9 mouse cellular contexts compared by ENCODE assay signal in the genomic region with DNA sequence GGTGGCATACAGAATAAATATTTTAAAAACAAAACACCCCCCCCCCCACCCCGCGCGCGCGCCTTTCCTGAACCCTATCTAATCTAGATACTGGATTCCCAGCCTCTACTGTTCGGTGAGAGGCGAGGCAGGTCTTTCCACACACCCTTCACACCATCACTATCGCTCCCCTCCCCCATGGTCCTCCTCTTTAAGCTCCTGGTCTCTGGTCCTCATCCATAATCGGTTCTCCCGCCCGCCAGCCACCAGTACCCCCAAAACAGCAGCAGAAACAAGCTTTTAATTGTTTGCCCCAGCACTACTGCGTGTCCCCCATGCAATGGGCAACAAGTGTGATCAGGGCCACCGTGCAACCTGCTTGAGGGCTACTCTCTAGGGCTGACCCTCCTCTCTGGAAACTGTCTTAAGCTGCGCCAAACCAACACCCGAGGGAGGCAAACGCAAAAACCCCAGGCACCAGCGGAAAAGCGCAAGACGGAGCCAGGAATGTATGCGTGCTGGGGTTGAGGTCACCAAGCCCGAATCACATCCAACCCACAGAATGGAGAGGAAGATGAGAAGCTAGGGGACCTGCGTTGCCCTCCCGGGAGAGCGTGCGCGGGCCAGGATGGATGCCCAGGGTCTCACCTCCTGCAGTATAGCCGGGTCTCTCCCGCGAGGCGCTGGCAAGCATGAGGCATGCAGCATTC. TPM values are rescaled to one million over a fixed set of nuclear protein-coding genes. Genes with fewer than 3 reads are reported as not detected.
DNase-seq lines count a peak whose midpoint lies in the region; ATAC-seq lines count a peak whose summit lies in the region.
"Had no signal": no experiment of that assay in that cellular context is flagged by ENCODE, and none has a peak within 500 bp of the region (broad histone marks: within the 10 kb centered on the region; RNA-seq: fewer than 3 reads in every experiment).

No protein-coding gene starts in this region.

- no peaks in the 10 kb centered on the region for H3K27me3 ChIP-seq in forebrain, embryonic 16.5 days (replicated peaks; ENCODE audit: control insufficient read depth, insufficient read depth, low read length)
- peaks cover 10% of the 10 kb centered on the region; the same call in 1 of the 2 replicates for H3K27me3 ChIP-seq in midbrain, embryonic 13.5 days

- peak overlapping the region; percentile 85 for H3K4me3 ChIP-seq in forebrain, embryonic 16.5 days (replicated peaks; ENCODE audit: low read length)
- peak overlapping the region; percentile 73 for H3K4me3 ChIP-seq in midbrain, embryonic 13.5 days (replicated peaks)

- H3K27ac ChIP-seq in forebrain, embryonic 16.5 days (ENCODE audit: low read length) = peak overlapping the region; percentile 42
- peak overlapping the region; percentile 19; the same call in 1 of the 2 replicates for H3K27ac ChIP-seq in midbrain, embryonic 13.5 days

- H3K4me1 ChIP-seq in forebrain, embryonic 16.5 days (replicated peaks; ENCODE audit: control insufficient read depth, insufficient read depth, low read length) = peaks cover 20% of the 10 kb centered on the region
- peaks cover 22% of the 10 kb centered on the region for H3K4me1 ChIP-seq in midbrain, embryonic 13.5 days (replicated peaks)

- peaks cover 9% of the 10 kb centered on the region for H3K36me3 ChIP-seq in forebrain, embryonic 16.5 days (ENCODE audit: control insufficient read depth, insufficient read depth)
- peaks cover 16% of the 10 kb centered on the region for H3K36me3 ChIP-seq in midbrain, embryonic 13.5 days

- ATAC-seq in forebrain, embryonic 16.5 days = peak; percentile 22
- ATAC-seq in midbrain, embryonic 13.5 days = peak; percentile 55

- H3K4me2 ChIP-seq in forebrain, embryonic 16.5 days (ENCODE audit: low read length) = peak overlapping the region; percentile 90
- H3K4me2 ChIP-seq in midbrain, embryonic 13.5 days (replicated peaks) = peak overlapping the region; percentile 84

- WGBS in forebrain, embryonic 16.5 days = 2% methylated on average over 30 of the region's 30 CpGs
- 4% methylated on average over 30 of the region's 30 CpGs for WGBS in midbrain, embryonic 13.5 days

- H3K9ac ChIP-seq in forebrain, embryonic 16.5 days (replicated peaks; ENCODE audit: low read depth, low read length) = peak overlapping the region; percentile 98
- H3K9ac ChIP-seq in midbrain, embryonic 13.5 days (replicated peaks) = peak overlapping the region; percentile 87

- DNase-seq in cerebellum, adult 9-11 months = peak; percentile 7
- no peak for DNase-seq in cerebellum, adult 9-10 months
- peak; percentile 34 for DNase-seq in Muller cell, postnatal 12 days (ENCODE audit: inconsistent ontology term)
- peak; percentile 25 to 28 for DNase-seq in layer of hippocampus, postnatal 25 days (ENCODE audit: extremely low spot score in 1 of 2, low spot score in 1 of 2)
- DNase-seq in gastrocnemius, postnatal 25 days = no peak
- DNase-seq in thymus, postnatal 4 days = no peak

- H3K9me3 ChIP-seq in forebrain, embryonic 16.5 days (ENCODE audit: control insufficient read depth, low read length) = no peaks in the 10 kb centered on the region
- no peaks in the 10 kb centered on the region for H3K9me3 ChIP-seq in midbrain, embryonic 13.5 days

RNA-seq across cellular contexts. Expression of a gene that starts 59.5 kb away (rescaled TPM):
- 26.0 and 30.1 TPM in 2 replicates for polyA plus RNA-seq in forebrain, embryonic 16.5 days (2015; fragmentation: Nextera tagmentation; extraction: Ambion mirVana)
- 10 to 100 TPM; 39.0 to 43.4 TPM for total RNA-seq in layer of hippocampus, postnatal 25 days (2021)
- 15.9 and 16.8 TPM in 2 replicates for polyA plus RNA-seq in midbrain, embryonic 13.5 days (2015; fragmentation: Nextera tagmentation; extraction: Ambion mirVana)
- total RNA-seq in gastrocnemius, postnatal 25 days (2021) = 1 to 10 TPM; 1.8 to 2.5 TPM
- total RNA-seq: common myeloid progenitor, adult 5-6 weeks had no signal

Comparison
In these comparisons a context has a peak if more than half of its experiments do, and no peak if none do; other contexts are left out.
1. DNase-seq: peak in cerebellum, adult 9-11 months (single experiment), Muller cell, postnatal 12 days (single experiment) and layer of hippocampus, postnatal 25 days (2 of 2); none in cerebellum, adult 9-10 months (single experiment), gastrocnemius, postnatal 25 days (single experiment) and thymus, postnatal 4 days (single experiment).
2. RNA of a gene that starts 59.5 kb away (total RNA-seq): 39.0 to 43.4 TPM in layer of hippocampus, postnatal 25 days; 1.8 to 2.5 TPM in gastrocnemius, postnatal 25 days; every median in the first group is over 10 times any median in the second.